Mouse (Mus musculus): Measurements from ENCODE around the gene Plekhj1. TPM values are rescaled to one million over a fixed set of nuclear protein-coding genes. Genes with fewer than 3 reads are reported as not detected.
"Not testable (repeated sequence)": the region's sequence is repeated elsewhere in the genome, so short reads cannot be mapped to it uniquely, and the experiment has no call there.

The Plekhj1 gene
- polyA plus RNA-seq, 1 experiment, result 41.8 TPM

GRCm38 (mm10) chr10:80831136-80831535 is 32.7 kb upstream of the Plekhj1 start:
- TF ChIP-seq POLR2A (IDR thresholded peaks at IDR 0.05; ENCODE audit: low read depth, low read length), result no peak
- TF ChIP-seq CTCF (IDR thresholded peaks at IDR 0.05; ENCODE audit: extremely low read depth, insufficient read length, insufficient replicate concordance, low read depth, low read length), result no peak
- peaks cover 19% of the 10 kb centered on the region for H3K36me3 ChIP-seq (ENCODE audit: control insufficient read depth, insufficient read depth, low read length)
- H3K4me3 ChIP-seq (ENCODE audit: low read depth, low read length), result no peak overlapping the region
- no peak overlapping the region for H3K27ac ChIP-seq (ENCODE audit: insufficient read depth, low read depth, low read length)
- peaks cover 23% of the 10 kb centered on the region for H3K4me1 ChIP-seq (ENCODE audit: control insufficient read depth, insufficient read depth, insufficient read length, low read length)
- H3K27me3 ChIP-seq (ENCODE audit: control insufficient read depth, insufficient read depth, low read length), result peaks cover 22% of the 10 kb centered on the region
- 17% methylated on average over 9 of the region's 9 CpGs for WGBS

- Histone ChIP-seq H3K27me3 (ENCODE audit: control insufficient read depth, insufficient read depth, low read length) (peaks cover 11% of the 10 kb centered on the region), H3K4me1 (ENCODE audit: control insufficient read depth, insufficient read depth, insufficient read length, low read length) (peaks cover 23% of the 10 kb centered on the region), H3K4me3 (ENCODE audit: low read depth, low read length) (no peak overlapping the region), H3K27ac (ENCODE audit: insufficient read depth, low read depth, low read length) (no peak overlapping the region), H3K36me3 (ENCODE audit: control insufficient read depth, insufficient read depth, low read length) (peaks cover 19% of the 10 kb centered on the region)
- 43% methylated on average over 1 of the region's 1 CpGs for WGBS
- no peak for TF ChIP-seq POLR2A (IDR thresholded peaks at IDR 0.05; ENCODE audit: low read depth, low read length)
- no peak for TF ChIP-seq CTCF (IDR thresholded peaks at IDR 0.05; ENCODE audit: extremely low read depth, insufficient read length, insufficient replicate concordance, low read depth, low read length)
These were observed 31.2 kb upstream of the Plekhj1 start for GRCm38 (mm10) chr10:80829359-80830278.

- peak overlapping the region; percentile 76 for H3K4me3 ChIP-seq (ENCODE audit: low read depth, low read length)
- H3K36me3 ChIP-seq (ENCODE audit: control insufficient read depth, insufficient read depth, low read length), result peaks cover 19% of the 10 kb centered on the region
- peaks cover 23% of the 10 kb centered on the region for H3K4me1 ChIP-seq (ENCODE audit: control insufficient read depth, insufficient read depth, insufficient read length, low read length)
- not testable (repeated sequence) for H3K27ac ChIP-seq (ENCODE audit: insufficient read depth, low read depth, low read length); H3K27me3 ChIP-seq (ENCODE audit: control insufficient read depth, insufficient read depth, low read length)
- WGBS, result 56% methylated on average over 9 of the region's 9 CpGs
These were observed 30.2 kb upstream of the Plekhj1 start for GRCm38 (mm10) chr10:80828587-80828986.

GRCm38 (mm10) chr10:80827870-80828420 is 29.5 kb upstream of the Plekhj1 start:
- 25% methylated on average over 10 of the region's 10 CpGs for WGBS
- H3K4me3 ChIP-seq (ENCODE audit: low read depth, low read length), result peak overlapping the region; percentile 76
- no peak overlapping the region for H3K27ac ChIP-seq (ENCODE audit: insufficient read depth, low read depth, low read length)
- H3K4me1 ChIP-seq (ENCODE audit: control insufficient read depth, insufficient read depth, insufficient read length, low read length), result peaks cover 23% of the 10 kb centered on the region
- peaks cover 19% of the 10 kb centered on the region for H3K36me3 ChIP-seq (ENCODE audit: control insufficient read depth, insufficient read depth, low read length)
- no peak for TF ChIP-seq POLR2A (IDR thresholded peaks at IDR 0.05; ENCODE audit: low read depth, low read length)
- no peak for TF ChIP-seq CTCF (IDR thresholded peaks at IDR 0.05; ENCODE audit: extremely low read depth, insufficient read length, insufficient replicate concordance, low read depth, low read length)
- no peaks in the 10 kb centered on the region for H3K27me3 ChIP-seq (ENCODE audit: control insufficient read depth, insufficient read depth, low read length)

- no peak overlapping the region for H3K27ac ChIP-seq (ENCODE audit: insufficient read depth, low read depth, low read length)
- no peak for TF ChIP-seq POLR2A (IDR thresholded peaks at IDR 0.05; ENCODE audit: low read depth, low read length)
- TF ChIP-seq CTCF (IDR thresholded peaks at IDR 0.05; ENCODE audit: extremely low read depth, insufficient read length, insufficient replicate concordance, low read depth, low read length), result no peak
- H3K4me3 ChIP-seq (ENCODE audit: low read depth, low read length), result peak overlapping the region; percentile 76
- peaks cover 23% of the 10 kb centered on the region for H3K4me1 ChIP-seq (ENCODE audit: control insufficient read depth, insufficient read depth, insufficient read length, low read length)
- H3K36me3 ChIP-seq (ENCODE audit: control insufficient read depth, insufficient read depth, low read length), result peaks cover 19% of the 10 kb centered on the region
- 2% methylated on average over 29 of the region's 29 CpGs for WGBS
- H3K27me3 ChIP-seq (ENCODE audit: control insufficient read depth, insufficient read depth, low read length), result no peaks in the 10 kb centered on the region
These were observed 28.8 kb upstream of the Plekhj1 start for GRCm38 (mm10) chr10:80827063-80827869.

- Histone ChIP-seq H3K4me3 (ENCODE audit: low read depth, low read length) (peak within 1 kb of the TSS; percentile 76), H3K4me1 (ENCODE audit: control insufficient read depth, insufficient read depth, insufficient read length, low read length) (peaks cover 23% of the 10 kb centered on the region), H3K27ac (ENCODE audit: insufficient read depth, low read depth, low read length) (peak within 1 kb of the TSS; percentile 95), H3K36me3 (ENCODE audit: control insufficient read depth, insufficient read depth, low read length) (peaks cover 19% of the 10 kb centered on the region), H3K27me3 (ENCODE audit: control insufficient read depth, insufficient read depth, low read length) (no peaks in the 10 kb centered on the region)
- TF ChIP-seq CTCF (IDR thresholded peaks at IDR 0.05; ENCODE audit: extremely low read depth, insufficient read length, insufficient replicate concordance, low read depth, low read length), result no peak
- TF ChIP-seq POLR2A (IDR thresholded peaks at IDR 0.05; ENCODE audit: low read depth, low read length), result peak; percentile 70
- WGBS, result under 1% methylated on average over 77 of the region's 82 CpGs
These were observed 28.0 kb upstream of the Plekhj1 start, which contains the start of gene Oaz1 for GRCm38 (mm10) chr10:80826151-80827062. Gene Oaz1 (plus strand): TSS chr10:80826656.
